Mouse (Mus musculus): ENCODE data around the gene Pxn.

DNA sequence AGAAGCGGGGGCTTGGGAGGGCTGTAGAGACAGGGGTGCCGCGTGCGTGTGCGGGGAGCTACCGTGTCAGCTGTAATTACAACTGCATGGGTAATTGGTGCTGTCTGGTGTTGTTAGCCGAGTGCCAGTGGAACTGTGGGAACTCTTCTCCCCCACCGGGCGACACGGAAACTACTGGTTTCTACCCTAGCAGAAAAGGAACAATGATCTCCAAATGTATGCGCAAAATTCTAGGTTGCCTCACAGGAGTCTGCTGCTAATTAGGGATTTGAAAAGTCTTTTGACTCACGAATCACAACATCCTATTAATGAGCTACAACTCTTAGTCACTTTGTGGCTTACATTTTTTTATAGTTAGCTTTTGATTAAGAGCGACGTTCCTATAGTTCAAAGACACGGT lies 79.7 kb downstream of the Pxn start:
- TF ChIP-seq POLR2A (IDR thresholded peaks at IDR 0.05; ENCODE audit: borderline replicate concordance, insufficient read depth, low read length) (no peak), CTCF (IDR thresholded peaks at IDR 0.05; ENCODE audit: borderline replicate concordance, insufficient read depth, low read depth, low read length) (no peak)

Measured in cerebellum, adult 2 months (tissue).